Mouse (Mus musculus): ENCODE measurements around the gene Clcn2. TPM values are rescaled to one million over a fixed set of nuclear protein-coding genes. Genes with fewer than 3 reads are reported as not detected.
A peak's percentile ranks its signal among the peaks of the same experiment; 100 is the strongest.

The Clcn2 gene
- polyA plus RNA-seq, 1 experiment from 2014 or later: 3.8 TPM

DNA sequence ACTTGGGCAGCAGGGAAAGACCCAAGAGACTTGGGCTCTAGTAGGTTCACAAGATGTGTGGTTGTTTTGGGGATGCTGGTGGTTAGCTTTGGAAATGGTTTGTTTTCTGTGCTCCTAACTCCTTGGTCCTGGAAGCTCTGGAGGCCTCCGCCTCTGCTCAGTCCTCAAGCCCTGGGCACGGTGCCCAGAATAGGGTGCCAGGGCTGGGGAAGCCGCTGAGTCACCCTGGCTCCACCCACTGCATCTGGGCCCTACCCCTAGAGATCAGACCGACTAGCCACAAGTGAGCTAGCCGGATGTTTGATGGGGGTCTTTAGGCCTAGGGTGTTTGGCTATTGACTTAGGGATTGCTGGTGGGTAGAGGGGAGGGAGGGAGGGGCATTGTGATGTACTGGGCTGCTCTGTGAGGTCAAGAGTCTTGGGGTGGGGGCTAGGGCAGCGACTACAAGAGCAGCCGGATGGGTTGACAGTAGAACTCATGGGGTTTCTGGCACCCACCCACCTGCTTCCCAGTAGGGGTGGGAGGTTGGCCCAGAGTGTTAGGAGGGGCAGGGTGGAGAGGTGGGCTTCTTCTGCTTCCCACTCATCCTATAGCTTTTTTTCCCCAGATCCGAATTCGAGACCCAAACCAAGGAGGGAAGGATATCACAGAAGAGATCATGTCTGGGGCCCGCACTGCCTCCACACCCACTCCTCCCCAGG, 39.4 kb downstream of the Clcn2 start:
- Histone ChIP-seq H3K9me3 (replicated peaks; ENCODE audit: control insufficient read depth, low read length) (no peaks in the 10 kb centered on the region), H3K4me3 (ENCODE audit: low read length) (no peak overlapping the region), H3K9ac (ENCODE audit: low read length) (no peak overlapping the region), H3K27ac (ENCODE audit: low read length) (no peak overlapping the region), H3K36me3 (ENCODE audit: control insufficient read depth, insufficient read depth) (peaks cover 71% of the 10 kb centered on the region), H3K27me3 (ENCODE audit: control insufficient read depth, insufficient read depth, low read length) (no peaks in the 10 kb centered on the region), H3K4me2 (ENCODE audit: low read depth, low read length) (no peak overlapping the region), H3K4me1 (ENCODE audit: control insufficient read depth, insufficient read depth, low read length) (peaks cover 26% of the 10 kb centered on the region)
- 54% methylated on average over 10 of the region's 10 CpGs for WGBS
- ATAC-seq (replicated peaks; ENCODE audit: extremely low read depth, insufficient read depth, low FRiP score): peak; percentile 45; the same call in 1 of the 2 replicates

DNA sequence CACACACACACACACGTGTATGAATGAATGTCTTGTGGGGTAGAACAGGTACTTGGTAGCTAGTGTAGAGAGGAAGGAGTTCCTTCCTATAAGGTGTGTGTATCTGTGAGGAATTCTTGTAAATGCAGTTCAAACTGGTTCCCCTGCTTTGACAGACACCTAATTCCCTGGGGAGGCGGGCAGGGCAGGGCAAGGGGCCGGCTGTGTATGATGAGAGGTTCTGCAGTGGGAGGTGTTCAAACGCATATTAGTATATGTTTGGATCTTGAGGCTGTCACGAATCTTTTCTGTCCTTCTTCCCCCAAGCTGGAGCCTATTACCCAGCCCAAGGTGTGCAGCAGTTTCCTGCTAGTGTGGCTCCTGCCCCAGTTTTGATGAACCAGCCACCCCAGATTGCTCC, 40.2 kb downstream of the Clcn2 start:
- WGBS: 86% methylated on average over 5 of the region's 5 CpGs
- H3K9ac ChIP-seq (ENCODE audit: low read length): no peak overlapping the region
- peaks cover 26% of the 10 kb centered on the region for H3K4me1 ChIP-seq (ENCODE audit: control insufficient read depth, insufficient read depth, low read length)
- H3K4me3 ChIP-seq (ENCODE audit: low read length): no peak overlapping the region
- H3K27ac ChIP-seq (ENCODE audit: low read length): no peak overlapping the region
- no peaks in the 10 kb centered on the region for H3K27me3 ChIP-seq (ENCODE audit: control insufficient read depth, insufficient read depth, low read length)
- no peak overlapping the region for H3K4me2 ChIP-seq (ENCODE audit: low read depth, low read length)
- H3K36me3 ChIP-seq (ENCODE audit: control insufficient read depth, insufficient read depth): peaks cover 64% of the 10 kb centered on the region
- no peak for ATAC-seq (replicated peaks; ENCODE audit: extremely low read depth, insufficient read depth, low FRiP score)
- no peaks in the 10 kb centered on the region for H3K9me3 ChIP-seq (replicated peaks; ENCODE audit: control insufficient read depth, low read length)

DNA sequence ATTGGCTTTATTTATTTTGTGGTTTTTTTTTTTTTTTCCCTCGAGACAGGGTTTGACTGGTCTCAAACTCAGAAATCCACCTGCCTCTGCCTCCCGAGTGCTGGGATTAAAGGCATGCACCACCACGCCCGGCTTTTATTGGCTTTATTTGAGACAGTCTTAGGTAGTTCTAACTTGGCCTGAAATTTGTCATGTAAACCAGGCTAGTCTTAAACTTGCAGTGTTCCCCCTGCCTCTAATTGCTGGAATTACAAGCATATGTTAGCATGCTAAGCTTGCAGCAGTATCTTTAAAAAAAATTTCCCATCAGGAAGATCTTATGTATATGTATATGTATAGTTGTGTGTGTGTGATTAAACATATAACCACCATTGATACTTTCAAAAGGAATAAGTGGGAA, 40.8 kb downstream of the Clcn2 start:
- no peak overlapping the region for H3K4me3 ChIP-seq (ENCODE audit: low read length)
- H3K4me1 ChIP-seq (ENCODE audit: control insufficient read depth, insufficient read depth, low read length): peaks cover 26% of the 10 kb centered on the region
- H3K9ac ChIP-seq (ENCODE audit: low read length): no peak overlapping the region
- H3K27me3 ChIP-seq (ENCODE audit: control insufficient read depth, insufficient read depth, low read length): no peaks in the 10 kb centered on the region
- no peak overlapping the region for H3K27ac ChIP-seq (ENCODE audit: low read length)
- WGBS: 87% methylated on average over 4 of the region's 4 CpGs
- H3K9me3 ChIP-seq (replicated peaks; ENCODE audit: control insufficient read depth, low read length): no peaks in the 10 kb centered on the region
- ATAC-seq (replicated peaks; ENCODE audit: extremely low read depth, insufficient read depth, low FRiP score): no peak
- H3K36me3 ChIP-seq (ENCODE audit: control insufficient read depth, insufficient read depth): peaks cover 57% of the 10 kb centered on the region
- H3K4me2 ChIP-seq (ENCODE audit: low read depth, low read length): no peak overlapping the region

- no peak for ATAC-seq (replicated peaks; ENCODE audit: extremely low read depth, insufficient read depth, low FRiP score)
- Histone ChIP-seq H3K9me3 (replicated peaks; ENCODE audit: control insufficient read depth, low read length) (no peaks in the 10 kb centered on the region), H3K9ac (ENCODE audit: low read length) (no peak overlapping the region), H3K27me3 (ENCODE audit: control insufficient read depth, insufficient read depth, low read length) (no peaks in the 10 kb centered on the region), H3K4me2 (ENCODE audit: low read depth, low read length) (no peak overlapping the region), H3K36me3 (ENCODE audit: control insufficient read depth, insufficient read depth) (peaks cover 45% of the 10 kb centered on the region), H3K4me1 (ENCODE audit: control insufficient read depth, insufficient read depth, low read length) (peaks cover 26% of the 10 kb centered on the region), H3K27ac (ENCODE audit: low read length) (no peak overlapping the region), H3K4me3 (ENCODE audit: low read length) (no peak overlapping the region)
- WGBS: 85% methylated on average over 6 of the region's 6 CpGs
Measured at GRCm38 (mm10) chr16:20675213-20675612, 42.3 kb downstream of the Clcn2 start.

- H3K4me3 ChIP-seq (ENCODE audit: low read length): peak overlapping the region; percentile 93
- peak overlapping the region; percentile 97 for H3K9ac ChIP-seq (ENCODE audit: low read length)
- H3K9me3 ChIP-seq (replicated peaks; ENCODE audit: control insufficient read depth, low read length): no peaks in the 10 kb centered on the region
- peak overlapping the region; percentile 96 for H3K27ac ChIP-seq (ENCODE audit: low read length)
- no peak; the same call in 1 of the 2 replicates for ATAC-seq (replicated peaks; ENCODE audit: extremely low read depth, insufficient read depth, low FRiP score)
- no peaks in the 10 kb centered on the region for H3K27me3 ChIP-seq (ENCODE audit: control insufficient read depth, insufficient read depth, low read length)
- 4% methylated on average over 14 of the region's 14 CpGs for WGBS
- peak overlapping the region; percentile 98 for H3K4me2 ChIP-seq (ENCODE audit: low read depth, low read length)
- peaks cover 26% of the 10 kb centered on the region for H3K4me1 ChIP-seq (ENCODE audit: control insufficient read depth, insufficient read depth, low read length)
- H3K36me3 ChIP-seq (ENCODE audit: control insufficient read depth, insufficient read depth): peaks cover 33% of the 10 kb centered on the region
Measured at GRCm38 (mm10) chr16:20673706-20674303, 43.7 kb downstream of the Clcn2 start.

- Histone ChIP-seq H3K9ac (ENCODE audit: low read length) (peak overlapping the region; percentile 97), H3K4me1 (ENCODE audit: control insufficient read depth, insufficient read depth, low read length) (peaks cover 25% of the 10 kb centered on the region), H3K27me3 (ENCODE audit: control insufficient read depth, insufficient read depth, low read length) (no peaks in the 10 kb centered on the region), H3K9me3 (replicated peaks; ENCODE audit: control insufficient read depth, low read length) (no peaks in the 10 kb centered on the region), H3K4me2 (ENCODE audit: low read depth, low read length) (peak overlapping the region; percentile 98), H3K36me3 (ENCODE audit: control insufficient read depth, insufficient read depth) (peaks cover 26% of the 10 kb centered on the region), H3K4me3 (ENCODE audit: low read length) (peak overlapping the region; percentile 93), H3K27ac (ENCODE audit: low read length) (peak overlapping the region; percentile 96)
- WGBS: under 1% methylated on average over 58 of the region's 78 CpGs
- peak; percentile 76 for ATAC-seq (replicated peaks; ENCODE audit: extremely low read depth, insufficient read depth, low FRiP score)
Measured at GRCm38 (mm10) chr16:20672965-20673705, 44.4 kb downstream of the Clcn2 start.

GRCm38 (mm10) chr16:20672500-20672902, 45.0 kb downstream of the Clcn2 start:
- Histone ChIP-seq H3K27me3 (ENCODE audit: control insufficient read depth, insufficient read depth, low read length) (no peaks in the 10 kb centered on the region), H3K4me1 (ENCODE audit: control insufficient read depth, insufficient read depth, low read length) (peaks cover 20% of the 10 kb centered on the region)

GRCm38 (mm10) chr16:20671886-20672285, 45.7 kb downstream of the Clcn2 start:
- no peak for ATAC-seq (replicated peaks; ENCODE audit: extremely low read depth, insufficient read depth, low FRiP score)
- peak overlapping the region; percentile 93; the same call in 1 of the 2 replicates for H3K4me3 ChIP-seq (ENCODE audit: low read length)
- H3K4me1 ChIP-seq (ENCODE audit: control insufficient read depth, insufficient read depth, low read length): peaks cover 15% of the 10 kb centered on the region
- no peak overlapping the region for H3K9ac ChIP-seq (ENCODE audit: low read length)
- H3K9me3 ChIP-seq (replicated peaks; ENCODE audit: control insufficient read depth, low read length): no peaks in the 10 kb centered on the region
- peaks cover 16% of the 10 kb centered on the region for H3K36me3 ChIP-seq (ENCODE audit: control insufficient read depth, insufficient read depth)
- H3K4me2 ChIP-seq (ENCODE audit: low read depth, low read length): peak overlapping the region; percentile 98
- no peak overlapping the region for H3K27ac ChIP-seq (ENCODE audit: low read length)
- no peaks in the 10 kb centered on the region for H3K27me3 ChIP-seq (ENCODE audit: control insufficient read depth, insufficient read depth, low read length)
- WGBS: 25% methylated on average over 6 of the region's 6 CpGs

More at GRCm38 (mm10) chr16:20672500-20672902, 45.0 kb downstream of the Clcn2 start:
- WGBS: under 1% methylated on average over 38 of the region's 38 CpGs
- Histone ChIP-seq H3K36me3 (ENCODE audit: control insufficient read depth, insufficient read depth) (peaks cover 22% of the 10 kb centered on the region), H3K4me2 (ENCODE audit: low read depth, low read length) (peak overlapping the region; percentile 98), H3K27ac (ENCODE audit: low read length) (peak overlapping the region; percentile 96), H3K9me3 (replicated peaks; ENCODE audit: control insufficient read depth, low read length) (no peaks in the 10 kb centered on the region), H3K9ac (ENCODE audit: low read length) (peak overlapping the region; percentile 97), H3K4me3 (ENCODE audit: low read length) (peak overlapping the region; percentile 93)
- ATAC-seq (replicated peaks; ENCODE audit: extremely low read depth, insufficient read depth, low FRiP score): peak; percentile 94

DNA sequence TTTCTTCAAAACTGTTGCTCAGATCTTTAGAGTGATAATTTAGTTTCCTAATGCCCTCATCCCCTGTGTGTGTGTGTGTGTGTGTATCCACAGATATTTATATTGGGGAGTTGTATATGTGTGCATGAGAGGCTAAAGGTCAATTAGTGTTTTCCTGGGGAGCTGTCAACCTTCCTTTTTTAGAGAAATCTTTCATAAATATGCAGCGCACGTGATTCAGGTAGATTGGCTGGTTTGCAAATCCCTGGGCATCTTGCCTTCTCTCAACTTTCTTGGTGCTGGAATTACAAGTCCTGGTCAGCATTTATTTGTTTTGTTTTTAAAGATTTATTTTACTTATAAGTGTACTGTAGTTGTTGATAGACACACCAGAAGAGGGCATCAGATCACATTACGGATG, 47.3 kb downstream of the Clcn2 start:
- H3K36me3 ChIP-seq (ENCODE audit: control insufficient read depth, insufficient read depth): peaks cover 1% of the 10 kb centered on the region
- H3K27me3 ChIP-seq (ENCODE audit: control insufficient read depth, insufficient read depth, low read length): no peaks in the 10 kb centered on the region
- no peak overlapping the region for H3K4me3 ChIP-seq (ENCODE audit: low read length)
- H3K4me2 ChIP-seq (ENCODE audit: low read depth, low read length): no peak overlapping the region
- no peak overlapping the region for H3K9ac ChIP-seq (ENCODE audit: low read length)
- H3K9me3 ChIP-seq (replicated peaks; ENCODE audit: control insufficient read depth, low read length): no peaks in the 10 kb centered on the region
- H3K4me1 ChIP-seq (ENCODE audit: control insufficient read depth, insufficient read depth, low read length): peaks cover 15% of the 10 kb centered on the region
- WGBS: 84% methylated on average over 3 of the region's 3 CpGs
- no peak for ATAC-seq (replicated peaks; ENCODE audit: extremely low read depth, insufficient read depth, low FRiP score)
- H3K27ac ChIP-seq (ENCODE audit: low read length): no peak overlapping the region
